Mouse (Mus musculus) ES-CJ7 (cell line): Measurements from ENCODE around the gene Rbbp6.

Experiments used
- DNase-seq: peaks from one replicate; pipeline ENCODE4 v3.0.0; 2011; ENCODE audit warnings: low read depth, low spot score

The Rbbp6 gene

DNA sequence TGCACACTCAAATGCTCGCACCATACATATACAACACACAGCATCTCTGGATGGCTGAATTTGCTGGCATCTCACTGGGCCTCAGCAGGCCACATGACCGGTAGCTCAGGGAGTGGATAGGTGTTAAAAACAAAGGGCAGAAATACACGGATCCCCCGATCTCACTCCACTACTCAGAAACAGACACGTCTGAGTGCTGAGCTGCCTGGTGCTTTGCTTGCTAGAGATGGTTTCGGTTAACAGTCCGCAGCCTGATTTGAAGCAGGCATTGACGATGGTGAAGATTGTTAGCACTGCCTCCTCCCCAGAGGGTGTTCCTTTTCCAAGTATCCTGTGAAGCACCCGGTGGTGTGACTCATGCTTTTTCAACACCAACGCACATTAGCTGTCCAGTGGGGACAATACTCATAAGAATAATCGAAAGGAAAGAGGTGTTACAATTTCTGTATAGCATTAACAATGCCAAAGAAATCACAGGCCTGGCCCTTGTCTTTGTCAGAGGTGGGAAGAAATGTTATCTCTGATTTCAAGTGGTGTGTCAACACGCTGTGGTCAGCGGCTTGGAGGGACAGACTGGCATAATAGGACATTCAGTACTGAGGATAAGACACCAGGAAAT is 81.1 kb downstream of the Rbbp6 start:
- DNase-seq, result no peak
